Mouse (Mus musculus): ENCODE data around the gene Gabrr3. TPM values are rescaled to one million over a fixed set of nuclear protein-coding genes. Genes with fewer than 3 reads are reported as not detected.

The Gabrr3 gene
- polyA plus RNA-seq (2015; fragmentation: Illumina TruSeq; extraction: RNeasy Lipid Tissue Mini Kit (QIAGEN cat#74804); ENCODE audit: insufficient read depth, low replicate concordance), result not detected

GRCm38 (mm10) chr16:59407032-59407431 is at the start of gene Gabrr3:
Gene Gabrr3, plus strand, starts transcription at chr16:59407332.

GRCm38 (mm10) chr16:59363893-59364292 is 43.2 kb upstream of the Gabrr3 start, which contains the start of gene Olfr209:
Gene Olfr209, minus strand, starts transcription at chr16:59363993.

DNA sequence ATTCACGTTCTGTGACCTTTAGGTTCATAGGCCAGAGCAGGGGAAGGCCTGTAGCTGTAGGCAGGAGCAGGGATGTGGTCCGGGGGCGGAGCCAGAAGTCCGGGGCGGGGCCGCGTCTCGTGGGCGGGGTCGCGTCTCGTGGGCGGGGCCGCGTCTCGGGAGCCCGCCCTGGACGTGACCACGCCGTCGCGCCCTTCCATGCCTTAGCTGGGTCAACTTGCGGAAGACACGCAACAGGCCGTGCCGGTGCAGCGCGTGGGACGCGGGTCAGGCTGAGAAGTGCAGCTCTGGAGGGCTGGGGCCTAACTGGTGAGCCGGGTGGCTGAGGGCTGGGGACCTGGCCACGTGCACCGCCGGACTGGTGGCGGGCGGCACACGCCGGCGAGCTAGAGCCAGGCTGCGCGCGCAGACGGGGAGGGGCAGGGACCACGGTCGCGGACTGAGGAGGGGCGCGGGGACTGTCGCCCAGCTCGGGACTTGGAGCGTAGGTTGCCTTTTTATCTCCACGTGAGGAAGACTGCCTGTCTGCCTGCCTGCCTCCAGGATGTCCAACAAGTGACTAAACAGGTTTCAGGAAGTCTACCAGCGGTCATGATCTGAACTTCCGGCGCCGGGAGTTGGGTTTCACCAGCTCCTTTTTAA is 64.6 kb downstream of the Gabrr3 start, which contains the start of gene Riox2:
TSS of gene Riox2 (plus strand) at position 139 of the 642 bp plus-strand sequence.

Other genes with a start within 250 kb of the Gabrr3 start
- not detected for gene Olfr196, start 236.9 kb upstream of the Gabrr3 start, polyA plus RNA-seq (2015; fragmentation: Illumina TruSeq; extraction: RNeasy Lipid Tissue Mini Kit (QIAGEN cat#74804); ENCODE audit: insufficient read depth, low replicate concordance)
- gene Olfr198, start 203.8 kb upstream of the Gabrr3 start, polyA plus RNA-seq (2015; fragmentation: Illumina TruSeq; extraction: RNeasy Lipid Tissue Mini Kit (QIAGEN cat#74804); ENCODE audit: insufficient read depth, low replicate concordance), result not detected
- gene Olfr199, start 187.6 kb upstream of the Gabrr3 start, polyA plus RNA-seq (2015; fragmentation: Illumina TruSeq; extraction: RNeasy Lipid Tissue Mini Kit (QIAGEN cat#74804); ENCODE audit: insufficient read depth, low replicate concordance), result not detected
- not detected for gene Olfr201, start 134.7 kb upstream of the Gabrr3 start, polyA plus RNA-seq (2015; fragmentation: Illumina TruSeq; extraction: RNeasy Lipid Tissue Mini Kit (QIAGEN cat#74804); ENCODE audit: insufficient read depth, low replicate concordance)
- gene Olfr202, start 120.5 kb upstream of the Gabrr3 start, polyA plus RNA-seq (2015; fragmentation: Illumina TruSeq; extraction: RNeasy Lipid Tissue Mini Kit (QIAGEN cat#74804); ENCODE audit: insufficient read depth, low replicate concordance), result not detected
- not detected for gene Olfr203, start 108.5 kb upstream of the Gabrr3 start, polyA plus RNA-seq (2015; fragmentation: Illumina TruSeq; extraction: RNeasy Lipid Tissue Mini Kit (QIAGEN cat#74804); ENCODE audit: insufficient read depth, low replicate concordance)
- not detected for gene Olfr204, start 89.1 kb upstream of the Gabrr3 start, polyA plus RNA-seq (2015; fragmentation: Illumina TruSeq; extraction: RNeasy Lipid Tissue Mini Kit (QIAGEN cat#74804); ENCODE audit: insufficient read depth, low replicate concordance)
- not detected for gene Olfr205, start 76.2 kb upstream of the Gabrr3 start, polyA plus RNA-seq (2015; fragmentation: Illumina TruSeq; extraction: RNeasy Lipid Tissue Mini Kit (QIAGEN cat#74804); ENCODE audit: insufficient read depth, low replicate concordance)
- gene Olfr206, start 58.1 kb upstream of the Gabrr3 start, polyA plus RNA-seq (2015; fragmentation: Illumina TruSeq; extraction: RNeasy Lipid Tissue Mini Kit (QIAGEN cat#74804); ENCODE audit: insufficient read depth, low replicate concordance), result not detected
- not detected for gene Olfr209, start 43.3 kb upstream of the Gabrr3 start, polyA plus RNA-seq (2015; fragmentation: Illumina TruSeq; extraction: RNeasy Lipid Tissue Mini Kit (QIAGEN cat#74804); ENCODE audit: insufficient read depth, low replicate concordance)
- 66.3 TPM for gene Riox2, start 64.4 kb downstream of the Gabrr3 start, polyA plus RNA-seq (2015; fragmentation: Illumina TruSeq; extraction: RNeasy Lipid Tissue Mini Kit (QIAGEN cat#74804); ENCODE audit: insufficient read depth, low replicate concordance)
- 10.6 TPM for gene Crybg3, start 193.6 kb downstream of the Gabrr3 start, polyA plus RNA-seq (2015; fragmentation: Illumina TruSeq; extraction: RNeasy Lipid Tissue Mini Kit (QIAGEN cat#74804); ENCODE audit: insufficient read depth, low replicate concordance)
- gene Arl6, start 232.1 kb downstream of the Gabrr3 start, polyA plus RNA-seq (2015; fragmentation: Illumina TruSeq; extraction: RNeasy Lipid Tissue Mini Kit (QIAGEN cat#74804); ENCODE audit: insufficient read depth, low replicate concordance), result 5.8 TPM

All from spleen, adult 10 weeks (tissue).